Mouse (Mus musculus) ES-CJ7 (cell line): Measurements from ENCODE around the gene Gm815.

Experiments
- DNase-seq: peaks from one replicate; pipeline ENCODE4 v3.0.0; 2011; ENCODE audit warnings: low read depth, low spot score

Gene Gm815

GRCm38 (mm10) chr19:26885616-26886015, at the start of gene Gm815:
TSS of gene Gm815 (plus strand) at chr19:26885881.
- no peak for DNase-seq

GRCm38 (mm10) chr19:26837626-26838025, 48.1 kb upstream of the Gm815 start:
- no peak for DNase-seq

DNA sequence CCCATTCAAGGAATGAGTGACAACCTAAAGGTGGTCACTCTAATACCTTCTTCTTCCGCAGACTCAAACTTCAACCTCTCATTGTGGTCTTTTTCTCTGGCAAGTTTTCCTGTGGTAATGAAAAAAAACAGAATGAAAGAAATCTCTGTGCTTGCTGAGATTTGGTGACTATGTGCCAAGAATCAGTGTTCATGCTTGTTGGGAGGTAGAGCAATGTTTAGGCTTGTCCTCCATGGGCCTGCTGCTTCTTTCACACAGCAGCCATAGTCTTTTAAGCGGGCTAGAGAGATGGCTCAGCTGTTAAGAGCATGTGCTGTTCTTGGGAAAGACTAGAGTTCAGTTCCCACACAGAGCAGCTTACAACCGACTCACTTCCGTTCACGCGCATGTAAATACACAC, 41.8 kb upstream of the Gm815 start:
- no peak for DNase-seq

DNA sequence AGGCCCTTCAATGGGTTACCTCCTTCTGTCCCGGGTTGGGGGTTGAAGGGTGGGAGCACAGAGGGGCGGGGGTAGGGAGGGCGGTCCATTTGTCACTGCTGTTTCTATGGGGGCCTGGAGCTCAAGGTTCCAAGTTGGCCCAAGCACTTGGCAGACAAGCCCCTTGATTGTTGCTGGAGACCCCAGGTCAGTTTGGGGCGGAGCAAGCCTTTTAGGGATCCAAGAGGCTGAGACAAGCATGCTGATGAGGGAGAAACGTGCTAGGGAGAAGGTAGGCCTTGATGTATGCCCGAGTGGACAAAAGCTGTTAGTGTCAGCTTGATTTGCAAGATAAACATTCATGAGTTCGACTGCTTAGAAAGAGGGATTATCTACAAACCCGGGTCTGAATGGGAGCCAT, 40.9 kb upstream of the Gm815 start:
- DNase-seq: peak; percentile 37

GRCm38 (mm10) chr19:26845276-26846016, 40.2 kb upstream of the Gm815 start:
- peak; percentile 90 for DNase-seq

DNA sequence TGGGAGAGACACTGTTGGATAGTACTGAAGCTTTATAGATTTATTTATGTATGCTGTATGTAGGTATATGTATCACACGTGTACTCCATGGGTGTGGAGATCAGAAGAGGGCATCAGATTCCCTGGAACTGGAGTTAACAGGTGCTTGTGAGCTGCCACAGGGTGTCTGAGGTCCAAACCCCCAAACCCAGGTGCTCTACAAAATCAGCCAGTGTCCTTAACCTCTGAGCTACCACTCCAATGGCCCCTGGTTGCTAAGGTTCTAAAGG, 39.7 kb upstream of the Gm815 start:
- no peak for DNase-seq

- DNase-seq: no peak
Observed at GRCm38 (mm10) chr19:26851017-26851782, 34.5 kb upstream of the Gm815 start.

DNA sequence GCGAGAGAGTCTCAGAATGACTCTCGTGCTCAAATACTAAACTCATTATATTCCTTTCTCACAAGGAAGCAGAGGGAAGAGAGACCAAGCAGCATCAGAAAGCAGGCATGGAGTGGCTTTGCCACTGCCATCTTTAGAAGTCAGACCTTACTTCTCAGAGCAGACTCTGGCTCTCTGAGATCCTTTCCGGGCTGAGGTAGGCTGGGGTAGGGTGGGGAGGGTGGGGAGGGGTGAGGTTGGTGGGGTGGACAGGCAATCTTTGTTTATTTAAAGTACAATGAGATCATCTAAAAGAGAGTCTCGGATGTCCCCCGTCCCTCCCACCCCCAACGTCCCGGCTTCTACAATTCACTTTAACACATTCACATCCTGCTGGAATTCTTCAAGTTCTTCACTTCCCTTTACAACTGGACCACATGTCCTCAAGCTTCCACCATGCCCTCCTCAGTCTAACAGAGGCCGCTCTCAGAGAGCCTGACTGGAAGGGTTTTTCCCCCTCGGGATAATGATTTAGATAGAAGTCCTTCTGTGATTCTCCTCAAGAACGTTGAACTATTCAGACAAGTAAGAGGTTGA, 33.3 kb upstream of the Gm815 start:
- DNase-seq: no peak

- no peak for DNase-seq
Observed at GRCm38 (mm10) chr19:26853701-26854282, 31.9 kb upstream of the Gm815 start.

GRCm38 (mm10) chr19:26854661-26855060, 31.0 kb upstream of the Gm815 start:
- DNase-seq: no peak

- no peak for DNase-seq
Observed at GRCm38 (mm10) chr19:26855152-26855551, 30.5 kb upstream of the Gm815 start.

- no peak for DNase-seq
Observed at GRCm38 (mm10) chr19:26858427-26859194, 27.1 kb upstream of the Gm815 start.

DNA sequence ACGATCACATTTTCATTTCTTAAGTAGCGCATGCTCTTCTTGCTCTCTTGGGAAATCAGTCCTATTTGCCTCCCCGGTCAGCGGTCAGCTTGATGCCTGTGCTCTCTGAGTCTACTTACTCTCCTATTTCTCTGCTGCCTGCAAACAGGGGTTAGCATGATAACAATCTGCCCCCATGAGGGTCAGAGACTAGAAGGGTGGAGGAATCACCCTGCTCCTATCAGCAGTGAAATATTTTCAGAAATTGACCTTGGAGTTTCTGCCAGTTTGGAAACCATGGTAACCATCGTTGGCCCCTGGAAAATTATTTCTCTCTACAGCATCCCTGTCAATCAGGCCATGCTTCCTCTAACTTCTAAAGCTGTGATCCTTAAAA, 26.5 kb upstream of the Gm815 start:
- no peak for DNase-seq

- DNase-seq: no peak
Observed at GRCm38 (mm10) chr19:26863662-26864061, 22.0 kb upstream of the Gm815 start.

- DNase-seq: no peak
Observed at GRCm38 (mm10) chr19:26864975-26865690, 20.5 kb upstream of the Gm815 start.

DNA sequence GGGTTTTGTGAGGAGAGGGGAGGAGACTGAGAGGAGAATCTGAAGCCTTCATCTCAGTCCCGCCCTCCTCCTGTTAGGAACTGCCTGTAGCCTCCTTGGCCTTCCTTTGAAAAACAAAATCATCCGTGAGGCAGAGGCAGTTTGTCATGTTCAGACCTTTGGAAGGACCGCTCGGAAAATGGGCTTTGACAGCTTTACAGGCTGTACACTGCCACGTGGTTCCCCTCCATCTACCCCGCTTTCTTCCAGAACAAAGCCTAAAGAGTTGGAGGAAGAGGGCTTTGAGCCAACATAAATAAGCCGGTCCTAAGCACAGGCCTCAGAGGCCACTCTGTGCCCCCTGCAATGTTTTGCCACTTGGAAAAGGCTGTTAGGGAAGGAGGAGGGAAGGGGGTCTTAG, 19.9 kb upstream of the Gm815 start:
- no peak for DNase-seq

DNA sequence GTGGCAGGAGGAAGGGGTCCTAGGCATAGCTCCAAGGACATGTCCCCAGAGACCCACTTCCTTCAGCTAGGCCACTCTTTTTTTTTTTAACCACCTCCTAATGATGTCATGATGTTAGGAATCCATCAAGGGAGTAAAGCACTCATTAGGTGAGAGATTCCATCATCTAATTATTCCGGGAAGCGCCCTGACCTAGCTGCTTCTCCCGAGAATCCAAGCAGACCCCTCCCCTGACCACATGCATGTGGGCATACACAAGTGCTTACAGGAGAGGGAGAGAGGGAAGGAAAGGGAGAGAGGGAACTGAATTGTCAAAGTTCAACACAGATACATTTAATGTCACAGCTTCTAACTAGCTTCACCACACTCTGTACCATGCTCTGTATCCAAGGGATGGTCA, 16.1 kb upstream of the Gm815 start:
- DNase-seq: no peak

DNA sequence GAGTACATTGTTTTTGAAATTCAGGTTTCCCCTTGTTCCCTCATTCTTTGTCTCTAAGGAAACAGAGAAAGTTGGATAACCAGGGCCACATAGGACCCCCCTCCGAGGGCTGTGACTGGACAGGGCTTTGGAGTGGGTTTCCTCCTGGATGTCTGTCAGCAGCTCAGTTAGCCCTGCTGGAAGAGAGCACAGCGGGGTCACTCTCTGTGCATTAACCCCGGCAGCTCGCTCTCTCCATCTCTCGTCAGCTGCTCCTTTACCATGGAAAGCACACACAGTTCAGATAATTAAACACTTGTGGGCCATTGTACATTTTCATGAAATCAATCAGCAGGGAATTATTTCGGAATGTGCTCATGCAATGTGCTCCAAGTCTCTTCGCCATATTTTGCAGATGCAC, 15.4 kb upstream of the Gm815 start:
- no peak for DNase-seq

GRCm38 (mm10) chr19:26871096-26871495, 14.6 kb upstream of the Gm815 start:
- no peak for DNase-seq

- no peak for DNase-seq
Observed at GRCm38 (mm10) chr19:26872886-26873285, 12.8 kb upstream of the Gm815 start.

GRCm38 (mm10) chr19:26875601-26876000, 10.1 kb upstream of the Gm815 start:
- DNase-seq: no peak
